Mouse (Mus musculus): ENCODE results near the gene Gse1.

Gene Gse1

DNA sequence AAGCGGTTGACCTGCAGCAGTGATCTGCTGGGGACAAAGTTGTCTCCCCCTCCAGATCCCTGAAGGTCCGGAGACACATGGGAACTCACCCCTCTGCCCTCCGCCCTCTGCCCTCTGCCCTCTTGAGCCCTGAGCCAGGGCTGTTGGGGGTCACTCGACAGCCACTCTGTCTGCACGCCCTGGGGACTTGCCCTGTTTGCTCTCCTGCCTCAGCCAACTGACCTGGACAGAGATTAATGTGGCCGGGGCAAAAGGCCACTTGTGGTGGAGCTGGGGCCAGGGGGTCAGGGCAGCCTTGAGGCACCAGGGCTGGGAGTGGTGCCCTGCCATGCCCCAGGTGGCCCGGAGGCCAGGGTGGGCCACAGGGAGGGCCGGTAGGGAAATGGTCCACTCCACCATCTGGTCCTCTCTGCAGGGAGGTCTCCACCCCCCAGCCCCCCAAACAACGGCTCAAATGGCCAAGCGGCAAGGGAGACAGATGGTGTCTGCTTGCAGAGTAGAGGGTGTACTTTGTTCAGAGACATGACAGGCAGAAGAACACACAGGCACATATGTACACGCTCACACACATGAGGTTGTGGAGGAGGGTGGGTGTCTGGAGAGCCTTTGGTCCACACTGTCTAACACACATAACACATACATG, 181.2 kb downstream of the Gse1 start:
- no peak for DNase-seq

GRCm38 (mm10) chr8:120411059-120411458, 182.8 kb downstream of the Gse1 start:
- DNase-seq, result no peak

DNA sequence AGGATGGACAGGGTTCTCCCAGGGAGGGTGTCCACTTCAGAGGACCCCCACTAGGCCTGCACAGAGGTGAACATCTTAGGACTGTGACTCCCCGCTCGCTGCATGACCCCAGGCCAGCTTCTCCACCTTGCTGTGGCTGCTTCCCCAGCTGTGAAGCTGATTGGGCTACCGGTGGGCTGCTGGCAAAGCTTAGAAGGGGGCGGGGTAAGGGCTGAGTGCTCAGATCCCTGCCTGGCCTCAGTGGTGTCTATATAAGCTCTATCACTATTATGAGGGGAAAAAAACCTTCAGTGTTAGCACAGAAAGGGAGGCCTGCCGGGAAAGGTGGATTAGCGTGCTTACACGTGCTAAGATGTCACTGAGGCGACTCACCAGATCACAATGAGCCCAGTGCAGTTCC, 183.6 kb downstream of the Gse1 start:
- no peak for DNase-seq

- no peak for DNase-seq
Measured at GRCm38 (mm10) chr8:120412357-120412756, 184.1 kb downstream of the Gse1 start.

DNA sequence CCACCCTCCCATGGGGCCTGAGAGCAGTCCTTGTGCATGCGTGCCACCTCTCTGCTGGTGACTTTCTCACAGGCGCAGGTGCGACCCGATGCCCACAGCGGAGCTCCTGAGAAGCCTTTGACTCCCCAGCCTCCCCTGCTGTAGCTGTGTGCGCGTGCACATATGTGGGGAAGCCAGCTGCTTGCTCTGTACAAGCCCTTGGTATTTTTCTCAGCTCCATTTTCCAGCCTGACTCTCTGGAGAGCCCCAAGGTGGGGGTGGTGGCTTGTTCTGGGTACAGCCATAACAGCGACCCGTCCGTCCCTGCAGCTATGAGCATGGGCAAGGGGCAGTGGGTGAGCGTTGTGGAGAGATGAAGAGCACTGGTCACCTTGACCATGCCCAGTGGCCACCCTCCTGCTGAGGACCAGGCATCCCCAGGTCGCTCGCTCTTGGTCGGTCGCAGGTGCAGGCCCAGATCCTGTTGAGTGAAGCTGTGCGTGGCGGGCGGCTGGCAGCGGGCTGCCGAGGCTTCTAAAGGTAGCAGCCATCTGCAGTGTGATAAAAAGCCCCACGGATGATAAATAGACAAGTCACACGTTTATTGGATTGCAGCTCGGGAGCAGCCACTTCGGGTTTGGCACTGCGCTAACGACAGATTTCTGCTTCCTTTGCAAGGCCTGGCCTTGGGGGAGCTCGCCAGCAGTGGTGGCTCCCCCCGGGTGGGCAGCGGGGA, 184.8 kb downstream of the Gse1 start:
- DNase-seq, result no peak

DNA sequence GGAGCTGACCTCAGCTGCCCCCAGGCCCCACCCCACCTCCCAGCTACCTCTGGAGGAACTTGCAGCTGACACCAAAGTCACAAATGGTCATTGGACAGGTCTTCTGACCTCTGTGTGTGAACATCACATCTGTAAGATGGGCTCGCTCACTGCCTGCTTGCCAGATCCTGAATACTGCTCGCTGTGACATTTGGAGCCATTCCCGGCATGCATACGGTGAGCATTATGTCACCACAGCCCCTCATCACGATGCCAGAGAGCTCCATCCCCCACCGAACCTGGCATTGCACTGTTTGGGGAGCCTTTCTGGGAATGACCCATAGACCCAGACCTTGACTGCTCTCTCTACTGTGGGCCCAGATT, 185.4 kb downstream of the Gse1 start:
- no peak for DNase-seq

DNA sequence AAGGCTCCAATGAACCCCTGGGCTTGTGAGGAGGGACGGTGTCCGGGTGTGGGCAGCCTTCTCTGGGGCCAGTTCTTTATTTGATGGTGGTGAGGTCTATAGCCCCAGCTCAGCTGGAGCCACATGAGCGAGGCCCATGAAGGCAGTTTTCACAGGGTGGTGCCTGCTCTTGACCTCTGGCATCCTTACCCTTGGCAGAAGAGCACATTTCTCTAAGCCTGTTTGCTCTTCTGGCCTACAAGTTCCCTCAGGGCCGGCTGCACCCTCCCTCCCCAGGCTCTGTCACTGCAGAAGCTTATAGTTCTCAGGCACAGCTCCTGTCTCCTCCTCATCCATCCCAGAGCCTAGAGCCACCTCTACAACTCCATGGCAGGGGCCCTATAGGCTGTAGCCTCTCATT, 186.0 kb downstream of the Gse1 start:
- no peak for DNase-seq

DNA sequence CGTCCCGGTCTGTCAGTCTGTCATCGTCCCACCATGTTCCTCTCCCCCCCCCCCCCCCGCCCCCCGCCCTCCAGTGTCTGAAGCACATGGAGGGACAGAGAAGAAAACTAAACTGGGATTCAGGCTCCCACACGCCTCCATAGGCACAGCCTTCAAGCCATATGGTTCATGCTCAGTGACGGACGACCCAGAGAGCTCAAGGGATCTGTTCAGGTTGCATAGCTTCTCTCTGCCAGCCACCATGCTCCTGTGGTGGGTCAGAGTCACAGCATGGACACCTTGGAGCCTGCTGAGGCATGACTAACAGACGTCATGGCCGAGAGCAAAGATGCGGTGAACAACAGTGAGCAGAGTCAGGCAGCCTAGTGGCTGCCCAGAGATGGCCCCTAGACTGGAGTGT, 187.2 kb downstream of the Gse1 start:
- DNase-seq, result no peak

DNA sequence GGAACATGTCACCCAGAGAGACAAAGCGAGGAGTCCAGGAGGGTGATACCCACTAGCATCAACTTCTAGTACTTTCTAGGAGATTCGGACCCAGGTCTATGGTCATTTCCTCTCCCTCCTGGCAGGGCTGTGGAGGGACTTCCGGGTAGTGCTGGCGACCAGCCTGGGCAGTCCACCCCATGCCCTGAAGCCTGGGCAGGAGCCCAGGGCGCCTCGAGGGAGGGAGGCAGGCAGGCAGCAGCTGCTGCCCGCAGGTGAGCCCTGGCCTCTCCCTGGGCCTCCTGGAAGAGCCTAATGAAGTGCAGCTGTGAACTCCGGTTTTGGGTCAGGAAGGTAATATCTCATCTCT, 187.9 kb downstream of the Gse1 start:
- DNase-seq, result peak; percentile 28

DNA sequence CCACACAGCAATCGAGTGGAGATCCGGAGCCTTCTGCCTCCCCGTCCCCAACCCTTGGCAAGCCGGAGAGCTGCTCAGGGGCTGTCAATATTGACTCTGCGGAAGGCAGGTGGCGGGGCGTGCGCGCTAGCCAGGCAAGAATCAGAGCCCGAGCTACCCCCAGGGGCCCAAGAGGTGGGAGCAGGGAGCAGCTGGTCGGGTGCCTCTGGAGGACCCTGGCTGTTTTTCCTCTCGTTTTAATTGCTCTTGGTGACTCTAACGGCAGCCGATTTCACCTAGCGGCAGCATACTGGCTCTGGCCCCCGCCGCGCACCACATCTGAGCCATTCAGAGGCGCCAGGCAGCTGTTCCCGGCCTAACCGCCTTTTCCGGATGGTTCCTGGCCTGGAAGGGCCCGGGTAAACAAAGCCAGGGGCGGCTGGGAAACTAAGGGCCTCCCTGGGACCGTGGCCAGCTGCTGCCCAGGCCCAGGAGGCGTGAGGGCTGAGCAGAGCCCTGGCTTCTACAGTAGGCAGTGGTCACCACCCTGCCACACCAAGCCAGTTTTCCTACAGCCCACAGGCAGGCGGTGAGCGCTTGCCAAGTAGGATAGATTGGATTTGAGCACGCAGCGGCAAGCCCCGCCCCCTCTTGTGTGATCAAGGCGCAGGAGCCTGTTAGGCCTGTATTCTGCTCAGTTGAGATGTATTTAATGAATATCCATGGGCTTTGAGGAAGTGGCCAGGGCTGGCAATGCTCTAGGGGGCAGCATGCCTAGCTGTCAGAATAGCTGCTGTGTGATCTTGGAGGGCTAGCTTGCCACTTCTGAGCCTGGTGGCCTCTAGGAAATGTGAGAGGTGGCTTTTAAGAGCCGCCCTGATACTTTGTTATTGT, 188.5 kb downstream of the Gse1 start:
- DNase-seq, result peak; percentile 96

- DNase-seq, result peak; percentile 57
Measured at GRCm38 (mm10) chr8:120418188-120418587, 189.9 kb downstream of the Gse1 start.

GRCm38 (mm10) chr8:120419675-120420074, 191.4 kb downstream of the Gse1 start:
- DNase-seq, result no peak

GRCm38 (mm10) chr8:120420226-120420625, 192.0 kb downstream of the Gse1 start:
- no peak for DNase-seq

DNA sequence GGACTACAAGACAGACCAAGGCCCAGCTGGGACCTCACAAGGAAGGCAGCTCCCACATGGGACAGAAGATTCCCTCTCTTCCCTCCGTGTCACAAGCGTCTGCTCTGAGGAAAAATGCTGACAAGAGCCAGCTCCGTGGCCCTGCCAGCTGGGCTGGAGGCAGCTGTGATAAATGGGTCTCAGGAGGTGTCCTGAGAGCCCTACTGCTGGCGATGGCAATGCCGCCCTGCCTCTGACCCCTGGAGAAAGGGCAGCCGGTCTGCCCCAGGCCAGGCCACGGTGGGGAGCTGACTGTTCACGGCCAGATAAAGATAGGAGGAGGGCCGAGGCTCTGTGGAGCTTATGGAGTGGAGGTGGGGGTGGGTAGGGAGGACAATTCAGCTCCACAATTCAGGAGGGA, 193.4 kb downstream of the Gse1 start:
- DNase-seq, result no peak

DNA sequence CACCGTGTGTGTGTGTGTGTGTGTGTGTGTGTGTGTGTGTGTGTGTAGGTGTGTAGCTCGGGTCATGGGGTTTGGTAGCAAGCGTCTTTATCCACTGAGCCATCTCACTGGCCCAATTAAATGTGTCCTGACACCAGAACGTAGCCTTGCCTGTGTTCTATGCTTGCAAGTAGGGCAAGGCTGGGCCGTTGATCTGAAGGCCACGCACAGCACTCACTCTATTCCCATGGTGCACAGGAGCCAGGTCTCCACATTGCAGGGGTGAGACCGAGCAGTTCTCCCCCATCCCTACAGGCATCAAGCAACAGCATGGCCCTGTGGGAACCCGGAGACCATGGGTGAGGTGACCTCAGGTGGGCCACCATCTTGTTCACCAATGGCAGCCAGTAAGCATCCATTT, 194.0 kb downstream of the Gse1 start:
- no peak for DNase-seq

GRCm38 (mm10) chr8:120423576-120423975, 195.3 kb downstream of the Gse1 start:
- DNase-seq, result no peak

- no peak for DNase-seq
Measured at GRCm38 (mm10) chr8:120424829-120425198, 196.6 kb downstream of the Gse1 start.

DNA sequence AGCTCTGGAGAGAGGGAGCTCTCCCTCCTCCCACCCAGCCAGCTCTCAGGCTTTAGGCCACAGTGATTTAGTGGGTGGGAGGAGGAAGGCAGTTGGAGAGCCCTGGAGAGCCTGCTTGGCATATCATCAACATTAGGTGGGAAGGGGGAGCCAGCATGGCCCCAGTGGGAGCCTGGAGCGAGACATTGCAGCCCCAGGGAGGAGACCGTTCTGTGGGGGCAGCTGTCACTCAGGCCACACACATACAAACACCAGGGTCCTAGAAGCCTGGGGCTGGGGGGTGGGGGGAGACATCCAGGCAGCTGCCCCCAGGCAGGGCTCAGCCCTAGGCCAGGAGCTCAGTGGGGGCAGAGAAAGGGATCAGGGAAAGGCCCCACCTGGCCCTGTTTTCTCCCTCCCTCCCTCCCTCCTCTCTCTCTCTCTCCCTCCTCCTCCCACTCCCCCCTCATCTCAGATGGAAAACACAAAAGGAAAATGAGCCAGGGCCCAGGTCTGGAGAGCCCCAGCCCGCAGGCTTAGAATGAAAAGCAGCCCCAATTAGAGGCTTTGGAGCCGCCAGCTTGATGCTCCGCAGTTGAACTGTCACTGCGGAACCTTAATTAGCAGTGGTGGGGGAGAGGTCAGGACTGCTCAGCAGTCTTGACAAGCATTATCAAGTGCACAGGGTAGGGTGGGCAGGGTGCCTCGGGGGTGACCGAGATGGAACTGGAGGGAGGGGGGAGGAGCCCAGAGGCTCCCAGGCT, 197.1 kb downstream of the Gse1 start:
- no peak for DNase-seq

- DNase-seq, result no peak
Measured at GRCm38 (mm10) chr8:120426105-120426504, 197.8 kb downstream of the Gse1 start.

- DNase-seq, result no peak
Measured at GRCm38 (mm10) chr8:120426622-120427385, 198.5 kb downstream of the Gse1 start.

GRCm38 (mm10) chr8:120428492-120428891, 200.2 kb downstream of the Gse1 start:
- no peak for DNase-seq

DNA sequence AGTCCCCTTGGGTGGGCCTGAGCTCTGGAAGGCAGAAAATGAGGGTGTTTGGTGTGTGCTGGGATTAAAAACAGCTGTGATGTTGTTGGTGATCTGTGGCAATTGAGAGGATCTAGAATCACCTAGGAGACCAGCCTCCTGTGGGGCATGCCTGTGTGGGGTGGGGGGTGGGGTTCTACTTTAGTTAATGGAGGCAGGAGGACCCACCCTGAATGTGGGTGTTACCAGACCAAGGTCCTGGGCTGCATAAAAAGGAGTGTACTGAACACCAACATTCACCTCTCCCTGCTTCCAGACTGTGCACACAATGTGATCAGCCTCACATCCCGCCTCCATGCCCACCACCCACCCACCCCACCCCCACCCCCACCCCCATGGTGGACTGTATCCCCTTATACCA, 200.9 kb downstream of the Gse1 start:
- no peak for DNase-seq

GRCm38 (mm10) chr8:120431042-120431441, 202.8 kb downstream of the Gse1 start:
- DNase-seq, result no peak

Measured in kidney, adult 11 months (tissue).